Mouse (Mus musculus) frontal cortex, postnatal 25 days (tissue): Measurements from ENCODE around the gene Gm11444.

ENCODE experiments used
- DNase-seq, 2 experiments: peaks; one replicate each; pipeline ENCODE4 v3.0.0; 2022; ENCODE audit warnings: low spot score in 2 of 2

Gm11444 gene

DNA sequence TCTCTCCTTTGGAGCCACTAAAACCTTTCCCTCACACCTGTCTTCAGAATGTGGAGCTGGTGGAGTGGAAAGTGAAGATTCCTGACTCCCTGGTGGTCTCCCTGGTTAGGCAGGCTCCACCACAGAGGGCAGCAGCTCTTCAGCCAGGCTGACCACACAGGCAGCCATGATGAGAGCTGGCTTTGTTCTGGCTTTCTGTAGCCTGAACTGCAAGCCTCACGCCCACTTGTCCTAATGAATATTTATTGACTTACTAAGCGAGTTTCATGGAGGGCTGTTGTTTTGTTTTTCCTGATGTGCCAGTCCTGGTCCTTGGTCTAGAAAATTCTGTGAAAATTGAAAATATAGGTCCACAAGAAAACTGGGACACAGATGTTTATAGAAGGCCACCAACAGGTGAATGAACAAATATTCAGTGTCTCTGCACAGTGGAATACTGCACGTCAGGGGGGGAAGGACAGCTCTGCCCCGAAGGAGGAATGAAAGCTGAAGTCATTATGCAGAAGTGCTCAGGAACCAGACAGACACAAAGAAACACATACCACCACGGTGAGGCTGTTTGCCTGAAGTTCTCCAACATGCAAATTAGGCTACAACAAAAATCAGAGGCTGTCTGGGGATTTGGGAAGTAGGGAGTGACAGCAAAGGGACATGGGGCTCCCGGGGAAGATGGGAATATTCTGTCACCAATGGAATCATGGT, 8.0 kb upstream of the Gm11444 start:
- no peak for DNase-seq

DNA sequence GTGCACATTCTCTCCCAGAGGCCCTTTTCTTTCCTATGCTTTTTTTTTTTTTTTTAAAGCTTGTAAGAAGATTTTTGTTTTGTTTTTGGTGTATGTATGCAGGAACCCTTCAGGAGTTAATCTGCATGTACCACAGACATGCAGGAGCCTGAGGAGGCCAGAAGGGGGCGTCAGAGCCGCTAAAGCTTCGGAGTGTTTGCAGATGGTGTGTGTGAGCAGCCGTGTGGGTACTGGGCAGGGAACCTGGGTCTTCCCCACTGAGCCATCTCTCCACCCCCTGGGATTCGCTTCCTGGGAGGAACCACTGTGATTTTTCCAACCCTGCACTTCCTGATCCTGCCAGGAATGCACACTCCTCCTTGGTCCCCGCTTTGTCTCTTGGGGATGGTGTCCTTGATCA, 625 bp upstream of the Gm11444 start:
- DNase-seq = no peak

DNA sequence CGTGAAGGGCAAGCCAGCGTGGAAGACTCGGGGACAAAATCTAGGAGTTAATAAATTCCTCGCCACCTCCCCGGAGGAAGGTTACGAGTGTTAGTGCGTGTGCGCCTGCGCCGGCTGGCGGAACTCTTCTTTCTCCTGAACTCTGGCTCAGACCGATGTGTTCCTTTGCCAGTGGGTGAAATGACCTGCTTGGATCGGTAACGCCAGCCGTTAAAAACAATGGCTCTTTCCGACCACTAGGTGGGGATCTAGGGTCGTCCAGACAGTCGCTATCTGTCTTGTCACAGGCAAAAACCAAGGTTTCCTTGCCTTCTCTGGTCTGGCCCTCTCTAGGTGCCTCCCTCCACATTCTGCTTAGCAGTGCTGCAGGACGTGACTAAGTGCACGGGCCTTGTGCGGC, 1.1 kb downstream of the Gm11444 start:
- no peak for DNase-seq

DNA sequence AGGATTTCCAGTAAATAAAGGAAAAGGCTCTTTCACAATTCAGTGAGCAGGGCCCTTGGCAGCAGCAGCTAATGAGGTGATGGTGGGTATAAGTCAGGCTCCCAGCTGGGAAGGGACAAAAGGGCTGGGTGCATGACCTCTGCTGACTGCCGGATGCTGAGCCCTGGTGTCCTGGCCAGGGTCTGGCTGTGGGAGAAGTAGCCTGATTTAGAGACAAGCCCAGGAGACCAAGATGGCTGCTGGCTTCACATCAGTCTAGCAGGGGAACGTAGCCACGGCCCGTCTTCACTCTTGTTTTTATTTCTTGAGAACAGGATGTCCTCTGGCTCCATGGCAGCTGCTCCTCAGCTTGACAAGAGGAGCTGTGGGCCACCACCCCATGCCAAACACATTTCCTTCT, 3.6 kb downstream of the Gm11444 start:
- DNase-seq = no peak

DNA sequence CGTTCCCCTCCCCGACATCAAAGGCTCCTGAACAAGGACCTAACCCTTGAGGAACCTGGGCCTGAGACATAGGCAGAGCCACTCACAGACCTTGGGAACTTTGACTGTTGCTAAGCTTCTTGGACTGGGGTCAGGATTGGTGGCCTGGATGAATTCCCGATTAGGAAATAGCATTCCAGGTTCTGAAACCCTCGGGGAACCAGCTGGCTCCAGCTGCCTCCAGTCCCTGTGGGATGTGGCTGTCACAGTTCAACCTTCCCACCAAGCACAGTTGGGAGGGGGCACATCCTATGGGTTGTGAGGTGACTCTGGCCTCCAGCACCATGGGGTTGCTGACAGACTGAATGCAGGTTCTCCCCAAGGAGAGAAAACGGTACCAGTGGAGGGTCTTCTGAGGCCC, 4.2 kb downstream of the Gm11444 start:
- no peak for DNase-seq

DNA sequence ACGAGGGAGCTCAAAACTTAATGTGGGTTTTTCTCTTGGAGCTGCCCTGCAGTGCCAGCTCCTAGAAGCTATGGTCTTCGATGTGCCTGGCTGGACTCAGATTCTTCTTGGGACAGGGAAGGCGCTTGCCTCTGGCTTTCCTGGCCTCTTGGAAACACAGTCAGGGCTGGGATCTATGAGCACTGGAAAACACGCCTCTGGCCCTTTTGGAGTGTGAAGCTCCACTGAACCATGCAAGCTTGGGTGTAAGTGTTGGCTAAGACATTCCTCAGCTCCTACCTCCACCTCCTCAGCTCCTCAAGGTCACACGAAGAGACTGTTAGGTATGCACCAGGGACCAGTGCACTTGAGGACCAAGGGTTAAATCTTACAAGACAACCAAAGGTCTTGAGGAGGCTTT, 5.2 kb downstream of the Gm11444 start:
- no peak for DNase-seq

DNA sequence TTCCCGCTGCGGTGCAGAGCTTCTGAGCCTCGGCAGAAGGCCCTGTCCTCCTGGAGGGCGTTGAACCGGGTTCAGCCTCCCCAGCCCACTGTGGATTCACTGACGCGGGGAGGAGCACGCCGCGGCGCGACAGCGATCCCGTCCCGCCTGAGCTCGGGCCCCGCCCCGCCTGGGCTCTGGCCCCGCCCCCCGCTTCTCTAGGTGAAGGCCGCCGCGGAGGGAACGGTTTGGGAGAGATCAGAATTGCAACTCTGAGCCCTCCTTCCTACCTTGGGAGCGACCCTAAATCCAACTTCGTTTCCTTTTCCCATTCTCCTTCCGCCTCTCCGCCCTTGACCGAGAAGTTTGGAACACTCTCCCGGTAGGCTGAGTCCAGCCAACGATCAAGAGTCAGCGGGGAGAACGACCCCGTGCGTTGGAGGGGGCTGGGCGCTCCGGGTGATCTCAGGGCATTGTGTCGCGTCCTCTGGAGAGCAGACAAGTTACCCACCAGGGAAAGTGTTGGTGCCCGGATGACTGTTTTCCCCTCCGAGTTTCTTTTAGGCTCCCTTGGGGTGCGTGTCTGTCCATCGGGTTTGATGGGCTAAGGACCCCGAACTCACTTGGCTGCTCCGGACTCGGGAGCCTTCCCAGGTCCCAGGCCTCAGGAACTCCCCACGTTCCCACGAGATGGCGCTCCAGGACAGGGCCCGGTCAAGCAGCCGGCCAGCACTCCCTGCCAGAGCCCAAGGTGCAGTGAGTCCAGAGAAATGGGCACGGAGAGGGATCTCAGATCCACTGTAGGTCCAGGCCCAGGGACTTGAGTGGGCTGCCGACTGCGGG, 5.8 kb downstream of the Gm11444 start:
- DNase-seq = peak; percentile 64

DNA sequence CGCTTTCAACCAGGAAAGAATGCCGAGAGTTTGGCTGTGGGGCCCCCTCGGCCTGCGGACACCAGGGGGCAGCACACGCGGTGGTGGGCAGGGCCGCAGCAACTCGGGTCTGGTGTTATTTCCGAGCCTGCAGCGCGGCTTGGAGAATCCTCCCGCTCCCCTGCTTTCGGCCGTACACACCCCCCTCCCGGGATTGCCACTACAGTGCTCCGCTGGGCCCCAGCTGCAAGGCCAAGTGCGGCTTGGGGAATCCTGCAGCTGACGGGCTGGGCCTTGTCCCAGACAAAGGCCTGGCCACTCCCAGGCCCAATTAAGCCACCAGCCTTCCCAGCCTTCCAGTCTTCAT, 6.8 kb downstream of the Gm11444 start:
- no peak for DNase-seq

DNA sequence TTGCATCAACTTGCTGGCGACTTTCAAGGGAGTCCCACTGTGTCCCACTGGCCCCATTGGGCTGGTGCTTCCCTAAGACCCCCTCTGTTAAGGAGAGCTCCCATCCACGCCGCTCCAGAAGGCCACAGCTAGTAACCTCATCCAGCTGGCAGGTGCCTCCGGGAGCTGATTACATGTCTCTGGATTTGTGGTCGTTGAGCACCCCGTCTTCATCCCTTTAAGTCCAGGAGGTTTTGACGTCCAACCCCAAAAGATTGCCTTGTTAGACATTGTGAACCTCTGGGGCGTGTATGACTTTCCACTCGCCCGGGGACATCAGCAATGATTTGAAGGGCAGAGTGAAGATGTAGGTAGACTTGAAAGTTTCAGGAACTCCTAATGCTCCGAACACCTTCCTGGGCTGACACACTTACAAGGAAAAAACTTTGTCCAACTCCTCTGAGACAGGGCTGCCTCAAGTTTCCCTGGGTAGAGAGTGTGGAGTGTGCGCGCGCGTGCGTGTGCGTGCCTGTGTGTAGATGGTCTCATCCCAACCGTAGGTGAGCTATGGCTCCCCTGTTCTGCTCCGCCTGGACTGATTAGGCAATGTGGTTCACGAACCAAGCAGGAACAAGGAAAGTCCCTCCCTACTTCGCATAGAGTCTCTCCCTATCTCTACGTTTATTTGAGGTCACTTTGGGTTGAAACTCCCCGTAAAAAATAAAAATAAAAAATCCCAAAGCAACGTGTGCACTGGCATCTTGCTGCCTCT, 7.4 kb downstream of the Gm11444 start:
- DNase-seq = no peak

DNA sequence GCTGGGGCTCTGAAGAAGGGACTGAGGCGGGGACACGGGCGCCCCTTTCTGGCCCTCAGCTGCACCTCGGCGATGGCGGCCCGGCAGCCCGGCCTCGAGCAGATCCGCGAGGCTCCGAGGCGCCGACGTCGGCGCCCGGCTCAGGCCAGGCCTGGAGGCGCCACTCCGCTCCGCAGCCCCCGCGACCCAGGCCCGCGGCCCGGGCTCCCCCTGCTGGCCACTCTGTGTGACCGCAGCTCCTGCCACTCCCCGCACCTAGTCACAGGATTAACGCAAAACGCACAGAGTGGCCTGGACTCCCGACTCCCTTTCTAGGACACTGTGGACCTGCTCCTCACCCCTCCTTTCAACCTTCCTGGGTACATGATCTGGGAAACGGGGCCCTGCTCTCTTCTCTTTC, 8.2 kb downstream of the Gm11444 start:
- DNase-seq = no peak

DNA sequence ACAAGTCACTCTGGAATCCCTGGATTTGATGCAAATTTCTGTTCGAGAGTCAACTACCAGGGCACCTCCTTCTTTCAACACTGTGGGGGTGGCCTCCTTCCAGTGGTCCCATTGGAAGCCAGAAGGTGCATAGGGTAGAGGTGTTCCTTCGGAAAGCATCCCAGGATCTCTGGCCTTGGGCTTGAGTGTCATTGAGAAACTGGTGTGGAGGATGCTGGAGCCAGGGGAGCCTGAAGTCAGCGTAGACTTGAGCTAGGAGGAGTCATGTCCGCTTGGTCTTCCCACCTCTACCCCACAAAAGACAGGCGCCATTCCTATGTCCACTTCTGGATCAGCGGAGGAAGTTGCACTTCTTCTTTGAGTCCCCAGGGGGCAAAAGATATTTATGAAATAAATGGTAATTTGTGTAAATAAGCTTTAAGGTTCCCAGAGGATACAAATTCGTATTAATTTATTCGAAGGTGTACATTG, 8.9 kb downstream of the Gm11444 start:
- no peak for DNase-seq

DNA sequence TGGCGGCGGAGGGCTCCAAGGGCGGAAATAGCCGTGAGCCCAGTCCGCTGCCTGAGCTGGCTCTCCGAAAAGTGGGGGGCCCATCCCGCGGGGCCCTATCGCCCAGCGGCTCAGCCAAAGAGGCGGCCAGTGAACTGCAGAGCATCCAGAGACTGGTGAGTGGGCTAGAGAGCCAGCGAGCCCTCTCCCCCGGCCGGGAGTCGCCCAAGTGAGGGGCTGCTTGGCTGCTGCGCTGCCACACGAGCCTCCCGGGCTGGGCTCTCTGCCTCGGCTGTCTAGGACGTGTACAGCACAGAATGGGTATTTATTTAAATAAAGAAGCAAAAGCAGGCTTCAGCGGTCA, 9.4 kb downstream of the Gm11444 start:
- no peak for DNase-seq

DNA sequence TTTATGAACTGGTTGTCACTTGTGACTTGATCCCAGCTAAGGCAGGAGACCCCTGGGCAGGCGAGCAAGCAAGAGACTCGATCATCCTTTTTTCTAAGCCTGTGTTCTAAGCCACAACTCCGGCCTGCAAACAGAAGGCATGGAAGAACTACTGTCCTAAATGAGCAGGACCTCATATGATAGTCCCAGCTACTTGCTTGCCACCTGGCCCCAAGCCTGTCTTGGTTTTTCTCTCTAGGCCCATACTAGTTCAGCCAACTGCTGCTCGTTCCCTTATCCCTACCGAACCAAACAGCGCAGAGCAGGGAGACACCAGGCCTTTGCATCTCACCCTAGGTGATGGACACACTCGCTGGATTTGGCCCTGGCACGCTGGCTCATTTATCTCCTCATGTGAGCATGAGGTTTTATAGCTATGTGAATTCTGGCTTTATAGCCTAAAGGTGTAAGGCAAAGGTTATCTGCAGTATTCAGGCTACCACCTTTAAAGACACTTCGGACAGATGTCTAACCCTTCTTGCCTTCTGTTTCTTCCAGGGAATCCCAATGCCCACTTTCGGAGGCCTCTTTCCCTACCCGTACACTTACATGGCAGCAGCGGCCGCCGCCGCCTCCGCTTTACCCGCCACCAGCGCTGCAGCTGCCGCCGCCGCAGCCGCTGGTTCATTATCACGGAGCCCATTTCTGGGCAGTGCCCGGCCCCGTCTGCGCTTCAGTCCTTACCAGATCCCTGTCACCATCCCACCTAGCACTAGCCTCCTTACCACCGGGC, 9.9 kb downstream of the Gm11444 start:
- no peak for DNase-seq

DNA sequence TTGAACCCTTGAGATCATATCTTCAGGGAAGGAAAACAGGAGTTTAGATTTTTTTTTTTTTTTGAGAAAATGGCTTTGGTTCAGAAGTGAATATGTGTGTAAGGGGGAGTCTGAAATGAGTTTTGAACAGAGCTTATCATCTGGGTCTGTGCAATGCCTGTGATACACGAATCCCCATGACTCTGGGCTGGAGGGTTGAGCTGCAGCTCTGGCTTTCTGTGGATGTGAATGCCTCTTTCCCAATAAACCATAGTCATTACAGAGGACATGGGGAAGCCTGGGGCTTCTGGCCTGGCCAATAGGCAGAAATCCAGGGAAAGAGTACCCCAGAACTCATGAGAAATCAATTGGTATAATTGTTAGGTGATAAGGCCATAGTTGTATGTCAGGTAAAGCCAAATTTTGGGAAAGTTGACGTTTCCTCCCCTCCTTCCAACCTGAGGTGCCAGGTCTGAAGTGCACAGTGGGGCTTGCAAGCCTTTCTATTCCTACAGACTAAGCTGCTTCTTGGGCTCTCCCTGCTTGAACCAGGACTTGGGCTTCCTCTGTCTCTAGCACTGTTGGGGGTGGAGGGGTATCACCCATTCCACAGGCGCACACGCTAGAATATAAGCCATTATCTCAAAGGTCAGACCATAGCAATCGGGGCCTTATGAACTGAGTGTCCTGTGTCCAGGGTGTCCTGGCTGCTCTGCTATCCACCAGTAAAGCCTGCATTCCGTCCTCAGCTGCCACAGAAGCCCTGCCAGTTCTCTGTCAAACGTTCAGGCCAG, 10.7 kb downstream of the Gm11444 start:
- no peak for DNase-seq

DNA sequence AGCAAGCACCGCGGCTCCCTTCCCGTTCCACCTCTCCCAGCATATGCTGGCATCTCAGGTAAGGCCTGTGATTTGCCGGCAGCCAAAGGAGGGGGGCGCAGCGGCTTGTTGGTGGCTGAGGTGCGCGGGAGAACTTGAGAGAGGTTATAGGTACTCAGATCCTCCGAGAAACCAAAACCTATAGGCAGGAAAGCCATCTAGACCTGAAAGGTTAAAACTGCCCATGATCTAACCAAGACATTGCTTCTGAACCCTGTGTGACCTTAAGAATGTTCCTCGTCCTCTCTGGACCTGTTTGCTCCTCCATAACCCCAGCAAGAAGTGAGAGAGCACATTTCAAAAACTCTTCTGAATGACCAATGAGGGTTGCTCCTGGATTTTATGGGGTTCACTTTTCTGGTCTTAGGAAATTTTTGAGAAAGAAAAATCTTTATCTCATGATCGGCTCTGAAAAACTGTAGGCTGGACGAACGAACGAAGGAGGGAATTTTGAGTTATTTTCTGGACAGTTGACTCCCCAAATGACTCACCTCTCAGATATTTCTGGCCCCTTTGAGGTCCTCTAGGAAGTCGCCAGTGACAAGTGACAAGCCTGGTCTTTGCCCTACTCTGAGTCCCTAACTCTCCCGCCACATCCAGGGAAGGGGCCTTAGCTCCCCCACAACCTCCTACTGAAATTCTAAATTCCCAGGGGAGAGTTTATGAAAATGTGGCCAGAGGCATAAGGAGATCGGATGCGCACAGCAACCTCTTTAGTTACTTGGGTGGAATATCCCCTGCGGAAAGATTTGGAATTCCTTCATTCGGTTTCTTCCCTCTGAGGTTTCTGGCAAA, 11.5 kb downstream of the Gm11444 start:
- no peak for DNase-seq

DNA sequence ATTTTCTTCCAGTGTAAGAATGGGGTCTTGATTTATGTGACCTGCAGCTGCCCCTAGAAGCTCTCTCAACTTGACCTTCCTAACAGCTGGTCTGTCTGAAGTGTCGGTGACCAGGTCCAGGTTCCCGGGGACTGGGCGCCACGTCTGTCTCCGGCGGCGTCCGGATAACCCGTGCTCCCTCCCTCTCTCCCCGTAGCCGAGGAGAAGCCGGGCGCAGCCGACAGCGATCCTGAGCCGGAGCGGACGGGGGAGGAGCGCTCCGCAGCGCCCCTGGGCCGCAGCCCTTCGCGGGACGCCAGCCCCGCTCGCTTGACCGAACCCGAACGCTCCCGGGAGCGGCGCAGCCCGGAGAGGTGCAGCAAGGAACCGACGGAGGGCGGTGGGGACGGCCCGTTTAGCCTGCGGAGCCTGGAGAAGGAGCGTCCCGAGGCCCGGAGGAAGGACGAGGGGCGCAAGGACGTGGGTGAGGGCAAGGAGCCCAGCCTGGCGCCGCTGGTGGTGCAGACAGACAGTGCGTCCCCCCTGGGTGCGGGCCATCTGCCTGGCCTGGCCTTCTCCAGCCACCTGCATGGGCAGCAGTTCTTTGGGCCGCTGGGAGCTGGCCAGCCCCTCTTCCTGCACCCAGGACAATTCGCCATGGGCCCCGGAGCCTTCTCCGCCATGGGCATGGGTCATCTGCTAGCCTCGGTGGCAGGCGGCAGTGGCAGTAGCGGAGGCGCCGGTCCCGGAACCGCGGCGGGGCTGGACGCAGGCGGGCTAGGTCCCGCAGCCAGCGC, 12.3 kb downstream of the Gm11444 start:
- no peak for DNase-seq

DNA sequence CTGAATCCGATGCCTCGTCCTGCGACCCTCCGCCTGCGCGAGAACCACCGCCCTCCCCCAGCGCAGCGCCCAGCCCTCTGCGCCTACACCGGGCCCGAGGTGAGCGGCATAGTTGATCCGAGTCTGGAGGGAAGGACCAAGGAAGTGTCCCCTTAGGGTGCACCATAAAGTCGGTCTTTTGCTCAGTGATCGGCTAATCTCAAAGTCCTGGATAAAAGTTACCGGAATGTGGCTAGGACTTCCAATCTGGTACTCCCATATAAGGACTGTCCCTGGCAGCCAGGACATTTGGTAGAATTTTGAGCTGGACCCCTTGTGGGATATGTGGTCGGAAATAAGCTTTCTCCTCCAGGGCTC, 12.9 kb downstream of the Gm11444 start:
- DNase-seq = no peak

DNA sequence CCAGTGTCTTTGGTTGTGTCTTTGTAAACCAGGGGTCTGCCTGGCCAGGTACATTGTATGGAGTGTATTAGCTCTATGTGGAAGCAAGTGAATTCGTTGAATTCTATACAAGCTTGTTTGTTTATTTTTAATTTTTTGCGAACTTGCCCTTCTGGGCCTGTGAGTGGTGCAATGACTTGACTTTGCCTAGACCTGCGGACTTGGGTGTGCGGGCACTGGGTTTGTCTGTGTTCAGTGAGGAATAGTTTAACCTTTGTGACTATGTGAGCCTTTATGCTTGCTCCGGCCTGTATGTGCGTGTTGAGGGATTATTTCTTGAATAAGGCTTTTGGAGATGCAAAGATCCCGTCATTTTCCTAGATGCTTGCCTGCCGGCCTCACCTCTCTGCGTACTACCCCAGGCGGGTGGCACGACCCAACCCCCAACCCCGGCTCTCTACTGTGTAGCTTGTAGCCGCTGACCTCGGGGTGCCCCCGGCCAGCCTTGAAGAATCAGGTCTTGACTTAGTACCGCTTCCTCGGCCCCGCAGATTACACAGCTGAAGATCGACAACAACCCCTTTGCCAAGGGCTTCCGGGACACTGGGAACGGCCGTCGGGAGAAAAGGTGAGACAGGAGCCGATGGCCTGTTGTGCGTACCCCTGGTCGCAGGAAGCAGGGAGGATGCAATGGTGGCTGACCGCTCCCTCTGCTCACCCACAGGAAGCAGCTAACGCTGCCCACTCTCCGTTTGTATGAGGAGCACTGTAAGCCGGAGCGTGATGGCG, 13.4 kb downstream of the Gm11444 start:
- DNase-seq = no peak
